Mouse (Mus musculus) megakaryocyte-erythroid progenitor cell, adult 5-6 weeks (primary cell): ENCODE results near the gene Ust. TPM values are rescaled to one million over a fixed set of nuclear protein-coding genes. Genes with fewer than 3 reads are reported as not detected.

Source experiments
- ATAC-seq: replicated peaks from 2 replicates; pipeline ENCODE4 v1.8.0; 2016; ENCODE audit warnings: mild to moderate bottlenecking, inconsistent platforms; ENCODE audit not compliant: severe bottlenecking, poor library complexity, low FRiP score, low TSS enrichment
- total RNA-seq, 2 experiments: library from RNA; stranded (forward) in 1 of 2; stranded (reverse) in 1 of 2; fragments of 200-1000, 215-1000 nt in 1 of 2; fragments of >200 nt in 1 of 2; fragmentation: Nextera tagmentation in 1 of 2; gene quantifications; 2 replicates each; pipeline ENCODE4 v1.2.3; 2014 to 2017

Ust gene
- total RNA-seq, 2 experiments from 2014 or later = not detected

GRCm38 (mm10) chr10:8240242-8240641, 278.4 kb downstream of the Ust start:
- peak; percentile 74 for ATAC-seq

- no peak for ATAC-seq
Observed at GRCm38 (mm10) chr10:8236780-8237571, 281.6 kb downstream of the Ust start.

DNA sequence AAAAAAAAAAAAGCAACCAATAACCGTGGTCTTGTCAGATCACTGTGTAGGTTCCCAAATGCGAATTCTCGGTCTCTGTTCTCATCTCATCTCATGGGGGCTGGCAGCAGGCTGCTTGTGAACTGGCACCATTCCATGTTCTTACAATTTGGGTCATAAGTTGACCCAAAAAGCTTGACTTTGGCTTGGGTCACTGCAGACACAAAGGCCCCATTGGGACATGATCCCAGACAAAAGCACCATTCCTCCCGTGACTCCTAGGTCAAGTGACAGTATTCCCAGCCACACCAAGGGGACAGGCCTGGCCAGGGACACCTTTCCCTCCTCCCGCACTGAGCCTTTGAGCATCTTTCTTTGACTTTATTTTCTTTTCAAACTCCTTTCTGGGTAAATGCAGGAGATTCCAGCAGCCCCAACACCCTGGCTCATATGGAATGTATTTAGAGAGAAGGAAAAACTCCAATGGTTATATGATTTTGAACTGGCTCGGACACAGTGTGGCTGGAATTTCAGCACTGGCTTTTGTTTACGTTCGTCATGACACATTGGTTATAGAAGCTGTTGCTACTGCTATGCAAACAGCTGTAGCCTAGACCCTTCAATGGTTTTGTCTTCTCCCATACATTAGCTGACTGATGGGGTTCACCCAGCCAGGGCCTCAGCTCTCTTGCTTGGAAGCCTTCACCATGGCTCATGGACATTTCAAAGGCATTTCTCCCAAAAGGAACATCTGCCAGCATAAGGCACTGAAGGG, 285.3 kb downstream of the Ust start:
- ATAC-seq = no peak

- ATAC-seq = no peak
Observed at GRCm38 (mm10) chr10:8232535-8232934, 286.1 kb downstream of the Ust start.

- ATAC-seq = no peak
Observed at GRCm38 (mm10) chr10:8228375-8228743, 290.3 kb downstream of the Ust start.

GRCm38 (mm10) chr10:8227705-8228374, 290.8 kb downstream of the Ust start:
- ATAC-seq = no peak

DNA sequence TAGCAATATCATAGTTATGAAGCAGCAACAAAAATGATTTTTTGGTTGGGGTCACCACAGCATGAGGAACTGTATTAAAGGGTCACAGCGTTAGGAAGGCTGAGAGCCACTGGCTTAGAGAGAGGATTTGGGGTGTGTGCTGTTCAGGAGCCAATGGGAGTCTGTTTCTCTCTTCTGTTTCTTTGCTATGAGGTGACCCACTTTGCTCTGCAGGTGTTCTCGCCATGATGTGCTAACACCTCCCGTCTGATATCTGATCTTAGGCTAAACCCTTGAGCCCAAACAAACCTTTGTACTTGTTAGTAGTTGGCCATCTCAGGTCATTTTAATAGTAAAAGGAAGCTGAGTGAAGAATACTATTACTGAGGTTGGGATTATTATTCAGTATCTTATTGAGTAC, 292.0 kb downstream of the Ust start:
- ATAC-seq = no peak

DNA sequence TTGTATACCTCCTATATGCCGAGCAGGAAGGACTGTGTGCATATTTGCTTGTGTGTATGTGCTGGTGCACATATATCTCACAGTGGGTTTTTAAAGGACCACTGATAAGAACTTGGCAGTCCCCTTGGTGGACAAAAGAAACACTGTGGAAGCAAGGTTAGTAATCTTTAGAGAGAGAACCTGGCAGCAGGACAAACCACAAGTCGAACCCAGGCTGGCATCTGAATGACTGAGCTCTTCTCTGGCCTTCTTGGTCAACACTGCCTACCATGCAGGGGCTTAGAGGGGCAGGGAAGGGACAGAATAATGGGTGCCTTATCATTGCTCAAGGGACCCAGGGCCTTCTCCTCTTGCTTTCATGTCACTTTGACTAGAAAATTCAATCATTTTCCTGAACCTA, 294.0 kb downstream of the Ust start:
- ATAC-seq = no peak

- no peak for ATAC-seq
Observed at GRCm38 (mm10) chr10:8224046-8224445, 294.6 kb downstream of the Ust start.

- no peak for ATAC-seq
Observed at GRCm38 (mm10) chr10:8216946-8217345, 301.7 kb downstream of the Ust start.

DNA sequence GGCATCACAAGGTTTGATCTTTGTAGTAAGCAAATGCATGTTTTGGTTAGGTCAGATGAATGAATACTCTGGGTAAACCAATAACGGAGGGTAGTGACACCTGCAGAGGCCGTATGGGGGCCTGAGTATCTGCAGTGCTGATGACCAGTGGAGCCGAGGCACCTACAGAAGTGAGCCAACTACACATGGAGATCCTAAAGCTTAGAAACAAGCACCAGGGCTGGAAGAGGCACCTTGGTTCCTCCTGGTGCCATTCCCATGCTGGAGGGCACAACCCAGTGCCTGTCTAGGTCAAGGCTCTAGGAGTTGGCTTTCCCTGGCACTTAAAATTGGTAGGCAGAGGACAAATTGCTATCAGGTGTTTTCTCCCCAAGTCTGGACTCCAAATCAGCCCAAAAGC, 303.4 kb downstream of the Ust start:
- ATAC-seq = no peak

DNA sequence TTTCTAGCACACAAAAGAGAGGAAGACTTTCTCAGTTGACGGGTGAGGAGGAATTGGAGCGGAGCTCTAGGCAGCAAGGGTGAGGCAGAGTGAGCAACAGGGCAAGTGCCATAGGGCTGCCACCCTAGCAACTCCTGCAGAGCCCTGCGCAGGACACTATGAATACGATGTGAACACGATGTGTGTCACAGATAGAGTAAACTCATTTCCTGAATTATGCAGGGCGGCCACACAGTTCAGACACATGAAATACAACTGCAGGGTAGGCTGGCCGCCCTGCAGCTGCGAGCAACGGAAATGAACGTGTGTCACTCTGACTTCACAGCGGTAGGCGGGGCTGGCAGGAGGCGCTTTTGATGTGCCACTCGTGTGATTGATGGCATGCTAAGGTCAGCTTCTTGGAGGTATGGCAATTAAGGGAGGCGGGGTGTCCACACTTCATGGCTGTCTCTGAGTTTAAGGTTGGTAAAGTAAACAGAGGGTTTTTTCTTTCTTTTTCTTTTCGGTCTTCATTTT, 304.7 kb downstream of the Ust start:
- peak; percentile 91 for ATAC-seq

DNA sequence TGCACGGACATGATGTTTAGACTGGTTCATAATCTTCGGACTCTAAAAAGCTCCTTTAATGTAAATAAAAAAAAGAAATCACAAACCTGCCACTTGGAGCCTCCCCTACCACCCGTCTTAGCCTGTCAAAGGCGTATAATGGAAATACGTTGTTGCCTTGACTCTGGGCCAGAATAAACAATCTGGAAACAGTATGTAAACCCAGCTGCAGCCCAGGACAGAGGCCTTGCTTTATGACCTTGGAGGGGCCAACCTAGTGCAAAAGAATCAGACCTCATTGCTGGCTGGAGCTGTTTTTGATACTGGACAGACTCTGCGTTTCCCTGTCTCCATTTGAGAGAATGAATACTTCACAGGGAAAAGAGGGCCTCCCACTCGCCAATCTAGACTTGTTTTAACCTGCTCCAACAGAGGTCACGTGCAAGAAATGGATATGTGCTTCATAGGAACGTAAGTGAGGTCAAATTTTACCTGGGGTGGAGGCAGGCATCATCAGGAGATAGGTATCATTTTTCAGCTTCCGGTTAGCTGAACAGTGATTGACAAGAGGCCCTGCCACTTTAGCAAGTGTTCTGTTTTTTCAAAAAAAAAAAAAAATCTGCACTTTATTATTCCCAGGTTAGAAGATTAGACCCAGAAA, 305.2 kb downstream of the Ust start:
- no peak for ATAC-seq

GRCm38 (mm10) chr10:8212611-8213226, 305.9 kb downstream of the Ust start:
- no peak for ATAC-seq

DNA sequence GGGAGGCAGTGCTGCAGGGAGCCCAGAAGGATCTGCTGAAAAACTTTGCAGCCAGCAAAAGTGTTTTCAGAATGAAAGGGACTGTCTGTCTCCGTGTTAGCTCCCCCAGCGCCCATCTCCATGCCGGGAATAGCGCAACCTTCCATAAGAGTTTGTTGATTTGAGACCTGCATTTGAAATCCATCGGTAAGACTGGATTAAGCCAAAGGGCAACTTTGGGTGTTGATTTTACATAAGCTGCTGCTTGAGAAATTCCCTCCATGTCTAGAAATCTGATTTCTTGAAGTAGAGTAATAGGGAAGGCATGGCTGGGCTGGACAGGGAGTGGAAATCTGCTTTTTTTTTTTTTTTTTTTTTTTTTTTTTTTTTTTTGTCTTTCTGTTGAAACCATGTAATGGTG, 306.9 kb downstream of the Ust start:
- no peak for ATAC-seq

DNA sequence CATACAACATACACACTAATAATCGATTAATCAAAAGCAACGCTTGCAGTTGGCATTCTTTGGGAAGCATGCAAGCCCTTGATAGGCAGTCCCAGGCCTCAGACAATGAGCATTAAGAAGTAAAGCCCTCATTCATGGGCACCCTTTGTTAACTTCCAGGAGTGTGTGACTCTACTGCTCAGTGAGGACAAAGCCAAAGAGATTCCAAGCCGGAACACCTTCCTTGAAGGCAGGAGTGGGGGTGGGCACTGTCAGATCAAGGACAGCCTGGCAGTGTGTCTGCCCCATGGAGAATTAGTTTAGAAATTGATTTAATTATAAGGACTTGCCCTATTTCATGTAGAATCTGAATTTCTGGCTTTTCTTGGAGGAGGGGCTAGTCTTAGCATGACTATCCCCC, 308.3 kb downstream of the Ust start:
- no peak for ATAC-seq

GRCm38 (mm10) chr10:8207358-8207757, 311.3 kb downstream of the Ust start:
- no peak for ATAC-seq

DNA sequence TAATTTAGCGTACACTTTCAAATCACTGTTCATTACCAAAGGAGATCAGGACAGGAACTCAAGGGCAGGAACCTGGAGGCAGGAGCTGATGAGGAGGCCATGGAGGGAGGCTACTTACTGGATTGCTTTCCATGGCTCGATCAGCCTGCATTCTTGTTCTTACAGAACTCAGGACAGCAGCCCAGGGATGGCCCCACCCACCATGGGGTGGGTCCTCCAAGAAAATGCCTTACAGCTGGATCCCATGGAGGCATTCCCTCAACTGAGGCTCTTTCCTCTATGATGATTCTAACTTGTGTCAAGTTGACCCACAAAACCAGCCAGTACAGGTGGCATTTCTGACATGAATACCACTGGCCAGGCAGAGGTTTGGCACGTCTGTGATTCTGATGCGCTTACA, 314.9 kb downstream of the Ust start:
- ATAC-seq = no peak

GRCm38 (mm10) chr10:8199816-8200215, 318.8 kb downstream of the Ust start:
- ATAC-seq = no peak
